20 mouse cellular contexts compared by ENCODE assay signal in genomic region chr2:68281575-68281974, GRCm38 (mm10).
"Had no signal": no experiment of that assay in that cellular context is flagged by ENCODE, and none has a peak within 500 bp of the region (broad histone marks: within the 10 kb centered on the region; RNA-seq: fewer than 3 reads in every experiment).

No protein-coding gene starts in this region.

- H3K4me1 ChIP-seq: lung, embryonic 15.5 days; midbrain, embryonic 10.5 days; neural tube, embryonic 13.5 days; neural tube, embryonic 15.5 days had no signal

- DNase-seq: liver, postnatal 0 days; lung, adult 2 months; lung, postnatal 14 days; lung, postnatal 4 days; retina, postnatal 1 day; right cerebral cortex, adult 18-20 months; right cerebral cortex, postnatal 25 days; right cerebral cortex, postnatal 4 days; spleen, adult 18-20 months; thymus, adult 18-20 months; thymus, postnatal 14 days; thymus, postnatal 36 days had no signal

- ATAC-seq: liver, postnatal 0 days; lung, postnatal 0 days; midbrain, embryonic 13.5 days; midbrain, embryonic 15.5 days had no signal

- H3K9ac ChIP-seq: liver, postnatal 0 days; lung, embryonic 15.5 days; midbrain, embryonic 13.5 days; midbrain, embryonic 15.5 days; neural tube, embryonic 13.5 days; neural tube, embryonic 15.5 days had no signal

- H3K36me3 ChIP-seq: lung, embryonic 15.5 days; midbrain, embryonic 15.5 days had no signal

- H3K4me3 ChIP-seq: lung, embryonic 15.5 days; midbrain, embryonic 10.5 days; midbrain, embryonic 13.5 days; midbrain, embryonic 15.5 days; myocyte; neural tube, embryonic 13.5 days; neural tube, embryonic 15.5 days had no signal

- H3K9me3 ChIP-seq: lung, embryonic 15.5 days; midbrain, embryonic 13.5 days; midbrain, embryonic 15.5 days; neural tube, embryonic 13.5 days; neural tube, embryonic 15.5 days had no signal

- H3K4me2 ChIP-seq: lung, embryonic 15.5 days; midbrain, embryonic 13.5 days; midbrain, embryonic 15.5 days; neural tube, embryonic 13.5 days; neural tube, embryonic 15.5 days had no signal

- H3K27ac ChIP-seq: lung, embryonic 15.5 days; midbrain, embryonic 10.5 days; midbrain, embryonic 13.5 days; midbrain, embryonic 15.5 days; neural tube, embryonic 13.5 days; neural tube, embryonic 15.5 days had no signal

- H3K27me3 ChIP-seq: lung, embryonic 15.5 days; midbrain, embryonic 13.5 days; midbrain, embryonic 15.5 days; neural tube, embryonic 13.5 days; neural tube, embryonic 15.5 days had no signal
